Mouse (Mus musculus) c-Kit-positive CD71-positive TER-119-negative erythroid progenitor cells, embryonic 14.5 days (primary cell): ENCODE results near the gene Slc44a3.
A peak's percentile ranks its signal among the peaks of the same experiment; 100 is the strongest.

Source experiments
- DNase-seq: peaks from one replicate; pipeline ENCODE4 v3.0.0-alpha.2; 2013; ENCODE audit warnings: low read depth

Gene Slc44a3

DNA sequence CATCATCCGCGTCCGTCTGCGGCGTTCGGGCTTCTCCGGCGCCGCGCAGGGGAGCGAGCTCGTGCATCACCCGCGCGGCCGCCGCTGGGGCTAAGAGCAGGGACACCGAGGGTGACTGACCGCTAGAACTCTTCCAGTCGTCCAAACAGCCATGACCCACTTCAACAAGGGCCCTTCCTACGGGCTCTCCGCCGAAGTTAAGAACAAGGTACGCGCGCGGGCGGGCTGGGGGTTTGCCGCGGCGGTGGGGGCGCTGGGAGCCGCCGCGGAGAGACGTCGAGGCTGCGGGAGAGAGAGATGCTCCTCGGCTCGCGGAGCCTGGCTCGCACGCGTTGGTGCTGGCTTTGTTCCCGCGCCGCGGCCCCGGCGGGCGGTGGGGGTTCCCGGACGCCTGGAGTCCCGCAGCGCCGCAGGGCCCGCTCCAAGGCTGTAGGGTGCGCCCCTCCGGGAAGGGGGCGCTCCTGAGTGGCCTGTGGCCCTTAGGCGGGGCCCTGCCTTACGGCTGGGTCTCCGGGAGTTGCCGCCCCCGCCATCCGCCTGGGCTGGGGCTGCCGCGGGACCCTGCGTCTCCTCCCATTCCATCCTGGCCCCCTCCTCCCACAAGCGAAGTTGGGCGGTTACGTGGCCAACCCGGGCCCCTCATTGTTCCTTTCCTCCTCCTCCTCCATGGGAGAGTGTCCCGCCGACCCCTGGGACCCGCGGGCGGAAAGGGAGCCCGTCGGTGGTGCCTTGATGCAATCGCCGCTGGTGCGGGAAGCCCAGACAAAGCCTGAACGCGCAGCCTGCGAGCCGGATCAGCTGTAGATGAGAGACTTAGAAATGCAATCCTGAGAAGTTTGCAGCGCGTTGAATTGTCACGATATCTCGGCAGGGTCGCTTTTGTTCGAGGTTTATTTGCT lies 105.3 kb downstream of the Slc44a3 start:
- DNase-seq = peak; percentile 75

DNA sequence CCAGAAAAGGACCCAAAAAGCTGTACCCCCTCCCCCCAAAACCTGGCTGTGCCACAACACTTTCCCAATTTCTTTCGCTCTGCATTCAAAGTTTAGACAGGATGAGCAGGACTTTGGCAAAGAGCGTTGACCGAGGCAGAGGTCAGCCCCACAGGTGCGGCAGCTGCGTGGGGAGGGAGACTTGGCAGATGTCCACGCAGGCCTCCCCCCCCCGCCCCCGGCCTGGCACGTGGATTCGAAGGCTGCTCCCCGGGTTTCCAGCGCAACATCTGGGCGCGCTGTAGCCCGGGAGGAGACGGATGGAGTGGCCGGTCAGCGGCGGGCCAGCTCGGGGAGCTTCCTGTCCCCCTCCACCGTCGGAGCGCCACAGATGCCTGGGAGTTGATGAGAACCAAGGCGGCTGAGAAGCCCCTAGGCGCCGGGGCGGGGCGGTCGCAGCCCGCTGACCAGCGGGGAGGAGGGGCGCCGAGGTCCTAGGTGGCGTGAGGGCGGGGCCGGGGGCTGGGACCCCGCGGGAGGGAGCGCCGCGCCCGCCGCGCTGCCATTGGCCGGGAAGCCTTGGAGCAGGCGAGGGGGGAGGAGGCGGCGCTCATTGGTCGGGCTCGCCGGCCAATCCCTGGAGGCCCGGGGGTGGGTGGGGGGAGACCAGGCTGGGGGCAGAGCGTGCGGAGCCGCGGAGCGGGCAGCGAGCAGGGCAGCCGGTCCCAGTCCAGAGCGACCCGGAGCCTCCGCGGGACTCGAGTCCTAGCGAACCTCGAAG lies 106.2 kb downstream of the Slc44a3 start, which contains the start of gene Cnn3:
Gene Cnn3, plus strand, starts transcription at position 637 of the 760 bp plus-strand sequence.
- peak; percentile 74 for DNase-seq

DNA sequence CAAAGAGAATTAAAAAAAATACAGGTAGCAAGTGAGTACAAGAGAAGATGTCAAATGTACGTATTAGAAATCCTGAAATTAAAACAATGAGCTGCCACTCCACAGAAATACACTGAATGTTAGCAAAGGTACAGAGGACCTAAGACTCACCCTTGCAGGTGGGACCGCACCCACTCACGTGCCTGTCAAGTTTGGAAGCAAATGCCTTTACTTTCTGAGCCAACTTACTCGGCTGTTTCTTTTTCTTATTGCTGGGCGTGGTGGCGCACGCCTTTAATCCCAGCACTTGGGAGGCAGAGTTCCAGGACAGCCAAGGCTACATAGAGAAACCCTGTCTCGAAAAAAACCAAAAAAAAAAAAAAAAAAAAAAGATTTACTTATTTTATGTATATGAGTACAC lies 109.8 kb downstream of the Slc44a3 start:
- no peak for DNase-seq

- no peak for DNase-seq
Measured at GRCm38 (mm10) chr3:121418850-121419435, 113.3 kb downstream of the Slc44a3 start.

DNA sequence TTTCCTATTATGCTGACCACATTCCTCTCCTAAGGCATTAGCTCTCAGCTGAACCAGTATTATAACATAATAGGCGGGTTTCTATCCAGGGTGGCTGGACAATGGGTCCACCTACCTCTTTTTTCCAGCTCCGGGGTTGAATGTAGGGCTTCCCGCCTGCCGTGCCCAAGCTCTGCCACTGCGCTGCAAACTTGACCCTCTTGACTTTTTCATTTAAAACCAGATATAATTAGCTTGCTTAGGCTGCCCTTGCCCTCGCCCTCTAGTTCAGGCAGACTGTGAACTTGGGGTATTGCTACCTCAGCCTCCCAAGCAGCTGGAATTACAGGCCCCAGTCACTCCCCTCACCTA lies 114.0 kb downstream of the Slc44a3 start:
- no peak for DNase-seq

GRCm38 (mm10) chr3:121417379-121418250 lies 114.6 kb downstream of the Slc44a3 start:
- DNase-seq = no peak

- no peak for DNase-seq
Measured at GRCm38 (mm10) chr3:121416171-121417154, 115.7 kb downstream of the Slc44a3 start.

- DNase-seq = no peak
Measured at GRCm38 (mm10) chr3:121411450-121411849, 120.8 kb downstream of the Slc44a3 start.
